Mouse (Mus musculus) lung, postnatal 0 days (tissue): ENCODE results near the gene Sox1. TPM values are rescaled to one million over a fixed set of nuclear protein-coding genes. Genes with fewer than 3 reads are reported as not detected.
A peak's percentile ranks its signal among the peaks of the same experiment; 100 is the strongest.

ENCODE experiments used
- ATAC-seq: fragments of 200-750 bp; cut with Nextera tagmentation; 2 replicates; pipeline ENCODE4 v1.8.0; 2017; ENCODE audit warnings: moderate library complexity
- DNase-seq: peaks from one replicate; pipeline ENCODE4 v3.0.0-alpha.2; 2016; ENCODE audit warnings: low spot score
- H3K27ac ChIP-seq: fragments of 300-500 bp; sonication (generic); 2 replicates; pipeline ENCODE4 v1.5.1; 2014; ENCODE audit warnings: antibody characterized with exemption, mild to moderate bottlenecking, low read length, mixed read lengths
- H3K27me3 ChIP-seq: fragments of 300-500 bp; sonication (generic); replicated peaks from 2 replicates; pipeline ENCODE4 v1.6.1; 2014; ENCODE audit warnings: low read length, mixed read lengths; ENCODE audit not compliant: insufficient read depth
- H3K36me3 ChIP-seq: fragments of 300-500 bp; sonication (generic); 2 replicates; pipeline ENCODE4 v1.6.1; 2014; ENCODE audit warnings: low read length, mixed read lengths; ENCODE audit not compliant: insufficient read depth
- H3K4me1 ChIP-seq: fragments of 300-500 bp; sonication (generic); 2 replicates; pipeline ENCODE4 v1.6.1; 2014; ENCODE audit warnings: antibody characterized with exemption, low read depth, low read length, mixed read lengths; ENCODE audit not compliant: insufficient read depth
- H3K4me2 ChIP-seq: fragments of 300-500 bp; sonication (generic); replicated peaks from 2 replicates; pipeline ENCODE4 v1.6.1; 2014; ENCODE audit warnings: low read depth, mild to moderate bottlenecking, low read length, moderate library complexity, mixed read lengths
- H3K4me3 ChIP-seq: fragments of 300-500 bp; sonication (generic); 2 replicates; pipeline ENCODE4 v1.5.1; 2014; ENCODE audit warnings: low read depth, low read length
- H3K9ac ChIP-seq: fragments of 300-500 bp; sonication (generic); replicated peaks from 2 replicates; pipeline ENCODE4 v1.6.1; 2014; ENCODE audit warnings: low read depth, mild to moderate bottlenecking
- H3K9me3 ChIP-seq: fragments of 300-500 bp; sonication (generic); 2 replicates; pipeline ENCODE4 v1.6.1; 2016; ENCODE audit warnings: low read length, mixed read lengths
- CTCF ChIP-seq: IDR thresholded peaks from 2 replicates; pipeline ENCODE4 v1.5.1; 2016; ENCODE audit warnings: antibody characterized with exemption, mild to moderate bottlenecking
- EP300 ChIP-seq: IDR thresholded peaks from 2 replicates; pipeline ENCODE4 v1.6.1; 2016; ENCODE audit warnings: antibody characterized with exemption, mild to moderate bottlenecking, control low read depth
- WGBS: fragments of 180-500 bp; shearing (Covaris S2); extraction: QIAGEN DNeasy Blood & Tissue Kit; methylation state at CpG from one replicate; pipeline ENCODE4 v1.1.7; 2014; 5-methylcytosine and 5-hydroxymethylcytosine counted together
- polyA plus RNA-seq: library from polyadenylated mRNA; unstranded; fragments of >200 nt; fragmentation: Nextera tagmentation; extraction: Ambion mirVana; gene quantifications from 2 replicates; pipeline ENCODE4 v1.2.1, GENCODE M21; 2015

Gene Sox1
- polyA plus RNA-seq, 1 experiment from 2014 or later, result not detected

- Histone ChIP-seq H3K4me2 (no peak overlapping the region), H3K9ac (no peak overlapping the region), H3K4me3 (no peak overlapping the region), H3K36me3 (no peaks in the 10 kb centered on the region), H3K27ac (no peak overlapping the region), H3K9me3 (no peaks in the 10 kb centered on the region), H3K4me1 (no peaks in the 10 kb centered on the region), H3K27me3 (0 out of 2 replicates have a peak, but pooled peaks cover 3% of the 10 kb centered on the region)
- no peak for ATAC-seq
- 78% methylated on average over 2 of the region's 2 CpGs for WGBS
- no peak for DNase-seq
- TF ChIP-seq CTCF (no peak), EP300 (no peak)
These were observed 22.0 kb downstream of the Sox1 start for GRCm38 (mm10) chr8:12417056-12417455.

- Histone ChIP-seq H3K27me3 (peaks cover 9% of the 10 kb centered on the region; the same call in 1 of the 2 replicates), H3K4me3 (no peak overlapping the region)
- TF ChIP-seq CTCF, result peak; percentile 25; the same call in 1 of the 2 replicates
- TF ChIP-seq EP300, result no peak
These were observed 25.4 kb downstream of the Sox1 start for GRCm38 (mm10) chr8:12420537-12420936.

GRCm38 (mm10) chr8:12425906-12426305 lies 30.8 kb downstream of the Sox1 start:
- no peaks in the 10 kb centered on the region for H3K9me3 ChIP-seq
- H3K27ac ChIP-seq, result no peak overlapping the region
- DNase-seq (peak; percentile 5), ATAC-seq (no peak)
- H3K4me1 ChIP-seq, result no peaks in the 10 kb centered on the region
- no peak overlapping the region for H3K9ac ChIP-seq
- H3K36me3 ChIP-seq, result no peaks in the 10 kb centered on the region
- H3K27me3 ChIP-seq, result peaks cover 47% of the 10 kb centered on the region
- 69% methylated on average over 8 of the region's 8 CpGs for WGBS
- no peak for TF ChIP-seq CTCF
- TF ChIP-seq EP300, result no peak
- no peak overlapping the region for H3K4me3 ChIP-seq
- H3K4me2 ChIP-seq, result no peak overlapping the region

More at GRCm38 (mm10) chr8:12420537-12420936, 25.4 kb downstream of the Sox1 start:
- WGBS, result 81% methylated on average over 2 of the region's 2 CpGs
- no peak overlapping the region for H3K4me2 ChIP-seq
- no peaks in the 10 kb centered on the region for H3K36me3 ChIP-seq
- no peaks in the 10 kb centered on the region for H3K4me1 ChIP-seq
- H3K27ac ChIP-seq, result no peak overlapping the region
- no peaks in the 10 kb centered on the region for H3K9me3 ChIP-seq
- no peak overlapping the region for H3K9ac ChIP-seq
- DNase-seq (no peak), ATAC-seq (no peak)

DNA sequence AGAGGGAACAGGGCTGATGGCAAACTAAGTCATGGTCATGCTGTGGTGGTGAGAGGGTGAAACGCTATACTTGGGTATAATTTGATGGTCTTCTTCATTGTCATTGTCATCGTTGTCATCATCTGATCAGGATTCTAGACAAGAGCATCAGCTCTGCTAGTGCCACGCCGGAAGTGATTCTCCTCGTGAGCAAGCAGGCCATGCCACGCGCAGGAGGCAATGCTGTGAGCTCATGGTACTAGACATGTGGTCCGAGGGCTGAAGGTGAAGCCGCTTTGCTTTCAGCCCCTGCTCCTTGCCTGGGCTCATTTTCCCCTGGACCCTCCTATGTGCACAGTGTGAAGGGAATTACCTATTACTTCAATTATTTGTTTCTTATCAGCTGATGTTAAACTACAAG lies 32.3 kb downstream of the Sox1 start:
- ATAC-seq (no peak), DNase-seq (no peak)
- peaks cover 61% of the 10 kb centered on the region for H3K27me3 ChIP-seq
- no peak overlapping the region for H3K4me2 ChIP-seq
- H3K9me3 ChIP-seq, result no peaks in the 10 kb centered on the region
- H3K36me3 ChIP-seq, result no peaks in the 10 kb centered on the region
- H3K4me1 ChIP-seq, result no peaks in the 10 kb centered on the region
- WGBS, result 66% methylated on average over 9 of the region's 9 CpGs
- H3K4me3 ChIP-seq, result no peak overlapping the region
- TF ChIP-seq CTCF, result no peak
- TF ChIP-seq EP300, result no peak
- no peak overlapping the region for H3K9ac ChIP-seq
- H3K27ac ChIP-seq, result no peak overlapping the region

GRCm38 (mm10) chr8:12427886-12428799 lies 33.0 kb downstream of the Sox1 start:
- Histone ChIP-seq H3K4me3 (no peak overlapping the region), H3K9ac (no peak overlapping the region), H3K4me2 (no peak overlapping the region), H3K27ac (no peak overlapping the region), H3K9me3 (no peaks in the 10 kb centered on the region), H3K4me1 (no peaks in the 10 kb centered on the region), H3K27me3 (peaks cover 69% of the 10 kb centered on the region), H3K36me3 (no peaks in the 10 kb centered on the region)
- TF ChIP-seq CTCF, result no peak
- no peak for TF ChIP-seq EP300
- no peak for DNase-seq
- ATAC-seq, result no peak
- WGBS, result 17% methylated on average over 26 of the region's 26 CpGs

DNA sequence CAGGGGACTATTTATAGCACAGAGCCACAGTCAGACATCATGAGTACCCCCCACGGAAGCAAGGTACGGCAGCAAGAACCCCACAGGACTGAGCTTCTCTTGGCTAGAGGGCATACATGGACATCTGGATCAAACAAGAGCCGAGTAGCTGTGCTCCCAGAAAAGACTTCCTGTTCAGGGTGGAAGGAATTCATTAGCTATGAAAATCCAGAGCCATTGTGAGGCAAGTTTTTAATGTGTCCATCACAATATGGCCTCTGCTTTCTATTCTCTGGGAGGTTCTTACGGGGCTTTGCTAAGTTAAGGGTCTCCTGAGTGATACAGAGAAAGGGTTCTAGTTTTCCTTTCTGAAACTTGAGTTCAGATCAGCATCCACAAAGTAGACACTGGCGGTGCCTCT lies 33.8 kb downstream of the Sox1 start:
- WGBS, result 33% methylated on average over 5 of the region's 5 CpGs

More for the DNA sequence above, 33.8 kb downstream of the Sox1 start:
- Histone ChIP-seq H3K36me3 (no peaks in the 10 kb centered on the region), H3K4me2 (no peak overlapping the region), H3K27ac (no peak overlapping the region), H3K4me3 (no peak overlapping the region), H3K9ac (no peak overlapping the region), H3K4me1 (no peaks in the 10 kb centered on the region), H3K9me3 (no peaks in the 10 kb centered on the region), H3K27me3 (peaks cover 67% of the 10 kb centered on the region)
- TF ChIP-seq CTCF (no peak), EP300 (no peak)
- ATAC-seq (no peak), DNase-seq (no peak)
